Mouse (Mus musculus) liver, embryonic 15.5 days (tissue): ENCODE data around the gene Scgn. TPM values are rescaled to one million over a fixed set of nuclear protein-coding genes. Genes with fewer than 3 reads are reported as not detected.

ENCODE experiments used
- ATAC-seq: fragments of 200-750 bp; cut with Nextera tagmentation; 2 replicates; pipeline ENCODE4 v1.8.0; 2017; ENCODE audit warnings: moderate number of reproducible peaks, mild to moderate bottlenecking, moderate library complexity; ENCODE audit not compliant: insufficient read depth
- H3K27ac ChIP-seq: fragments of 300-500 bp; sonication (generic); replicated peaks from 2 replicates; pipeline ENCODE4 v1.5.1; 2015; ENCODE audit warnings: mild to moderate bottlenecking, inconsistent platforms
- H3K27me3 ChIP-seq: fragments of 300-500 bp; sonication (generic); 2 replicates; pipeline ENCODE4 v1.6.1; 2015; ENCODE audit warnings: mild to moderate bottlenecking, inconsistent platforms
- H3K36me3 ChIP-seq: fragments of 300-500 bp; sonication (generic); replicated peaks from 2 replicates; pipeline ENCODE4 v1.6.1; 2015; ENCODE audit warnings: moderate library complexity, mild to moderate bottlenecking, inconsistent platforms
- H3K4me1 ChIP-seq: fragments of 300-500 bp; sonication (generic); replicated peaks from 2 replicates; pipeline ENCODE4 v1.6.1; 2015; ENCODE audit warnings: inconsistent platforms
- H3K4me2 ChIP-seq: fragments of 300-500 bp; sonication (generic); 2 replicates; pipeline ENCODE4 v1.6.1; 2015; ENCODE audit warnings: moderate library complexity, mild to moderate bottlenecking, inconsistent platforms
- H3K4me3 ChIP-seq: fragments of 300-500 bp; sonication (generic); replicated peaks from 2 replicates; pipeline ENCODE4 v1.5.1; 2015; ENCODE audit warnings: mild to moderate bottlenecking, inconsistent platforms
- H3K9ac ChIP-seq: fragments of 300-500 bp; sonication (generic); 2 replicates; pipeline ENCODE4 v1.6.1; 2015; ENCODE audit warnings: moderate library complexity, mild to moderate bottlenecking, inconsistent platforms
- H3K9me3 ChIP-seq: fragments of 300-500 bp; sonication (generic); replicated peaks from 2 replicates; pipeline ENCODE4 v1.6.1; 2016; ENCODE audit warnings: inconsistent platforms
- WGBS: fragments of 180-500 bp; shearing (Covaris S2); methylation state at CpG from one replicate; pipeline ENCODE4 v1.1.7; 2015; ENCODE audit warnings: mixed read lengths; ENCODE audit not compliant: insufficient replicate concordance; 5-methylcytosine and 5-hydroxymethylcytosine counted together
- polyA plus RNA-seq: library from polyadenylated mRNA; unstranded; fragments of >200 nt; fragmentation: Nextera tagmentation; extraction: Ambion mirVana; gene quantifications from 2 replicates; pipeline ENCODE4 v1.2.1, GENCODE M21; 2015

The Scgn gene
- not detected in 2 replicates for polyA plus RNA-seq

DNA sequence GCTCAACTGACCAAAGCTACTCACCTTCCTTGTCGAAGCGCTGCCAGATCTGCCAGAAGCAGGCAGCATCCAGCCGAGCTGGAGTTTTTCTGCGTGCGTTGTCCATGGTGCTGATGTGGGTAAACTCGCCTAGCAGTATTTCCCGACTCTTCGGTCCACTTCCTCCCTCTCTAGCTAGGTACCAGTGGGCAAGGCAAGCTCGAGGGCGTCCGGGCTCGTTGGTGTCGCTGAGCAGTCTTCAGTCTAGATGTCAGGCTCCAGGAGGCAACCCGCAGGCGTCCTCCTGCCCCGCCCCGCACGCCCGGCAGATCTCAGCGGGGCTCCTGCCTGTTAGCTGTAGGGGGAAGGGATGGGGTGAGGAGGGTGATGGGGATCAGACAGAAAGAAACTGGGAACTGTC, at the start of gene Scgn:
Gene Scgn (minus strand): TSS at position 287 of the 400 bp plus-strand sequence.
- Histone ChIP-seq H3K36me3 (no peaks in the 10 kb centered on the region), H3K4me1 (no peaks in the 10 kb centered on the region), H3K9me3 (no peaks in the 10 kb centered on the region), H3K9ac (no peak within 1 kb of the TSS), H3K27ac (no peak within 1 kb of the TSS), H3K27me3 (peaks cover 40% of the 10 kb centered on the region), H3K4me3 (no peak within 1 kb of the TSS), H3K4me2 (no peak within 1 kb of the TSS)
- under 1% methylated on average over 20 of the region's 20 CpGs for WGBS
- ATAC-seq = no peak

DNA sequence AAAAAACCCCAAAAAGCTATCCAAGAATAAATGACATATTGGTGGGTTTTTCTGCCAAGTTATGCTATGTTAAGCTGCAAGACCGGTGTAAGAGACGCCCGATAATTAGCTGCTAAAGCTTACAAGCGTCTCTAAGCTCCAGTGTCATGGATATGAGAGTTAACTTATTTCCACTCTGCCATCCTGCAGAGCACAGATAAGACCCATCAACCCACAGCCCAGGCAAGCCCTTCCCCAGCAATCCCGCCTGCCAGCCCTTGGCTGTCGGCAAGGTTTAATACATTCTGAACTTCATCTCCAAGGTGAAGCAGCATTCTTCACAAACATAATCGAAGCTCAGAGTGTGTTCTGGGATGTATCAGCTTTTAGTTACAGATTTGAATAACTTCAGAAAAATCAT, 49.2 kb upstream of the Scgn start:
- H3K4me3 ChIP-seq = no peak overlapping the region
- WGBS = 26% methylated on average over 7 of the region's 7 CpGs
- H3K27ac ChIP-seq = no peak overlapping the region
- H3K4me1 ChIP-seq = no peaks in the 10 kb centered on the region; the same call in 1 of the 2 replicates
- no peaks in the 10 kb centered on the region for H3K36me3 ChIP-seq
- peaks cover 11% of the 10 kb centered on the region; the same call in 1 of the 2 replicates for H3K27me3 ChIP-seq
- ATAC-seq = no peak; the same call in 1 of the 2 replicates
- no peaks in the 10 kb centered on the region for H3K9me3 ChIP-seq
- no peak overlapping the region for H3K4me2 ChIP-seq
- no peak overlapping the region for H3K9ac ChIP-seq

DNA sequence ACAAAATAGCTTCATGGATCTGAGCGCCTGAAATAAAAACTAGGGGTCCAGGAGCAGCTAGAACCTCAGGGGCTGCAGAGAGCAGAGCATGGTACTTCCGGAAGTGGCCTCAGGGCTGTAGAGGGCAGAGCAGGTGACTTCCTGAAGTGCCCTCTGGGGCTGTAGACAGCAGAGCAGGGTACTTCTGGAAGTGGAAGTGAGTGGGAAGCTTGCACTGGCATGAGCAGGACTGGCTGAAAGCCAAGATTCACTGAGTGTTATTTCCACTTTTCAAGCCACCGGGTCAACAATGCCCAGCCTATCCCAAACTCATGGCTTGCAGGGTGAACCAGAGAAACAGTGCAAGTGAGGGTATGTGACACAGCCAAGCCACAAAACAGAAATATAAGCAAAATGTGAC, 46.5 kb upstream of the Scgn start:
- 47% methylated on average over 3 of the region's 3 CpGs for WGBS
- ATAC-seq = no peak
- Histone ChIP-seq H3K9me3 (no peaks in the 10 kb centered on the region), H3K27me3 (peaks cover 11% of the 10 kb centered on the region; the same call in 1 of the 2 replicates), H3K27ac (no peak overlapping the region), H3K4me3 (no peak overlapping the region), H3K9ac (no peak overlapping the region), H3K4me1 (no peaks in the 10 kb centered on the region; the same call in 1 of the 2 replicates), H3K4me2 (no peak overlapping the region), H3K36me3 (no peaks in the 10 kb centered on the region)

- Histone ChIP-seq H3K4me2 (peak overlapping the region; percentile 33), H3K9me3 (no peaks in the 10 kb centered on the region), H3K4me3 (no peak overlapping the region), H3K27ac (no peak overlapping the region), H3K27me3 (peaks cover 11% of the 10 kb centered on the region; the same call in 1 of the 2 replicates), H3K9ac (no peak overlapping the region), H3K4me1 (no peaks in the 10 kb centered on the region; the same call in 1 of the 2 replicates), H3K36me3 (no peaks in the 10 kb centered on the region)
- ATAC-seq = no peak
- WGBS = 35% methylated on average over 18 of the region's 18 CpGs
Observed at GRCm38 (mm10) chr13:24036150-24036549, 45.1 kb upstream of the Scgn start.

DNA sequence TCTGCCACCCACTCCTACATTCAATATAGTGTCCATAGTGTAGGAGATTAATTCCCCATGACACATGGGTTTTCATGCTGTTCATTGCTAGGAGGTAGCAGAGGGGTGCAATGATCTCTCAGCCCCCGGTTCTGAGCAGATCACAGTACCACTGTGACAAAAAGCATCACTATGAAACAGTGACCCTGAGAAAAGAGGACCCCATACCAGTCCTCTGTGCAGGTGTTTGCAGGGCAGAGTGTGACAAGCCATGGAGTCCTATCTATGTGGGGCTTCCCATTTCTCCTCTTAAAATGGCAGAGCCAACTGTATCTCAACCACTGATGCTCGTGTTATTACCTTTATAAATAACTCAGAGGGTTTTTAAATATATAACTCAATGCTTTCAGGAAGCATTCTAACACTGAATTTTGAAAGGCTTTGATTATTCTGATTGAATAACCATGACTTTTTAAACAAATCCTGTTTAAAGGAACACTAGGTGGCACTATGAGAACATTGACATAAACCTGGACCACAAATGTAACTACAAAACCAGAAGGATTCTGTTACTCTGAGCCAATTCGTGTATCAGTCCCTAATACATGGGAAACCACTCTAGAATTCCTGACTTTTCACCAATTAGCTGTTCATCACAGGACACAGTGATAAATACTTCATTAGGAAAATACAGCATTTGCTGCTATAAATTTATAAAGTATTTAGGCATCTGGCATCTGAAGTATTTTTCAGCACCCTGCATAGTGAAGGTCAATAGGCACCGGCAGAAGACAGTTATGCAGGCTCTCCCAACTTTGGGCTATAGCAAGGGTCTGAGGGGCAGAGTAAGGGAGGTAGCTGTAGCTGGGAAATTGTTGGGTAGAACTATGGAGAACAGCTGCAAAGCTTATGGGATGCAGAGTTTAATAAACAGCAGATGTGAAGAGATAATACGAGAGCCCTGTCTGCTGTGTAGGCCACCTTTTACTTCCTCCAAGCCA, 36.5 kb upstream of the Scgn start:
- WGBS = 40% methylated on average over 5 of the region's 5 CpGs
- no peaks in the 10 kb centered on the region for H3K27me3 ChIP-seq
- no peak overlapping the region for H3K4me3 ChIP-seq
- no peaks in the 10 kb centered on the region for H3K9me3 ChIP-seq
- H3K4me1 ChIP-seq = no peaks in the 10 kb centered on the region
- no peak overlapping the region for H3K27ac ChIP-seq
- ATAC-seq = no peak
- no peak overlapping the region for H3K4me2 ChIP-seq
- H3K36me3 ChIP-seq = no peaks in the 10 kb centered on the region
- no peak overlapping the region for H3K9ac ChIP-seq

- no peaks in the 10 kb centered on the region for H3K4me1 ChIP-seq
- H3K9me3 ChIP-seq = no peaks in the 10 kb centered on the region
- H3K9ac ChIP-seq = no peak overlapping the region
- no peak overlapping the region for H3K4me3 ChIP-seq
- 57% methylated on average over 4 of the region's 4 CpGs for WGBS
- no peak overlapping the region for H3K4me2 ChIP-seq
- ATAC-seq = no peak
- no peaks in the 10 kb centered on the region for H3K36me3 ChIP-seq
- H3K27me3 ChIP-seq = no peaks in the 10 kb centered on the region
- H3K27ac ChIP-seq = no peak overlapping the region
Observed at GRCm38 (mm10) chr13:24018515-24018914, 27.5 kb upstream of the Scgn start.

- Histone ChIP-seq H3K36me3 (no peaks in the 10 kb centered on the region), H3K27ac (no peak overlapping the region), H3K4me2 (no peak overlapping the region), H3K4me3 (no peak overlapping the region), H3K9ac (no peak overlapping the region), H3K4me1 (peaks cover 10% of the 10 kb centered on the region; the same call in 1 of the 2 replicates), H3K27me3 (no peaks in the 10 kb centered on the region), H3K9me3 (no peaks in the 10 kb centered on the region)
- 25% methylated on average over 2 of the region's 2 CpGs for WGBS
- peak; percentile 34; the same call in 1 of the 2 replicates for ATAC-seq
Observed at GRCm38 (mm10) chr13:24005528-24005927, 14.5 kb upstream of the Scgn start.

GRCm38 (mm10) chr13:24001797-24002196, 10.8 kb upstream of the Scgn start:
- Histone ChIP-seq H3K4me1 (peaks cover 10% of the 10 kb centered on the region; the same call in 1 of the 2 replicates), H3K36me3 (no peaks in the 10 kb centered on the region), H3K9me3 (no peaks in the 10 kb centered on the region), H3K27ac (no peak overlapping the region), H3K27me3 (0 out of 2 replicates have a peak, but pooled peaks cover 3% of the 10 kb centered on the region), H3K4me3 (no peak overlapping the region), H3K9ac (no peak overlapping the region), H3K4me2 (no peak overlapping the region)
- no peak for ATAC-seq
- WGBS = 29% methylated on average over 2 of the region's 2 CpGs

DNA sequence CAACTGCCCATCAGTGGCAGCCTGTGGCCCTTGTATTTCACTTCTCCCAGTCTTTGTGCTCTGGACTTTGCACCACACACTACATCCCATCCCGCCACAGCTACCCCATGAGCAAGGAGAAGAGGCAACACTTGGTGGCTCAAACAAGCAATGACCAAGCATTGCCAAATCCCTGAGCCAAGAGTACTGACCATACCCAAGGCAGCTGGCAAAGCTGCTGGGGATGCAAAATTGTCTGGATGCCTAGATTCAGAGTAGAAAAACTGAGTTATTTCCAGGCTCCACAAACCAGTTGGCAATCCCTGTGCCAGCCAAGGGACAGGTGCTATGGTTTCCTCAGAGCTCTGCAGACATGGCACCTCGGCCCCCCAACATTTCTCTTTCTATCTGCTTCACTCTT, 10.1 kb upstream of the Scgn start:
- Histone ChIP-seq H3K9ac (no peak overlapping the region), H3K4me1 (peaks cover 7% of the 10 kb centered on the region; the same call in 1 of the 2 replicates), H3K36me3 (no peaks in the 10 kb centered on the region), H3K4me3 (no peak overlapping the region), H3K27me3 (0 out of 2 replicates have a peak, but pooled peaks cover 3% of the 10 kb centered on the region), H3K9me3 (no peaks in the 10 kb centered on the region), H3K4me2 (no peak overlapping the region), H3K27ac (no peak overlapping the region)
- no peak for ATAC-seq
- 62% methylated on average over 2 of the region's 2 CpGs for WGBS

DNA sequence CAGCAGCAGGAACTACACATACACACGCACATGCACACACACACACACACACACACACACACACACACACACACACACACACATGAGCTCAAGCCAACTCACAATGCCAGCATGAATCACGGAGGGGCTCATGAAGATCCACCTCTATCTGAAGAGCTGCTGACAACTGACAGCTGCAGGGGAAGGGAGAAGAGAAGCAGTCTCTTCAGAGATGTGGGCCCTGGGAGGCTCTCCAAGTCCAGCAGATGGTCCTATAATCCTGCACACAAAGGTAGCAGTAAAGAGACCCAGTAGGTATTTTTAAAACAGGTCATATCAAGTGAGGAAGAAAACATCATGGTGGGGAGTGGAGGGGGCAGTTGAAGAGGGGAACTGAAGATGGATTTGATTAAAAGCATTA, 7.8 kb upstream of the Scgn start:
- ATAC-seq = no peak

DNA sequence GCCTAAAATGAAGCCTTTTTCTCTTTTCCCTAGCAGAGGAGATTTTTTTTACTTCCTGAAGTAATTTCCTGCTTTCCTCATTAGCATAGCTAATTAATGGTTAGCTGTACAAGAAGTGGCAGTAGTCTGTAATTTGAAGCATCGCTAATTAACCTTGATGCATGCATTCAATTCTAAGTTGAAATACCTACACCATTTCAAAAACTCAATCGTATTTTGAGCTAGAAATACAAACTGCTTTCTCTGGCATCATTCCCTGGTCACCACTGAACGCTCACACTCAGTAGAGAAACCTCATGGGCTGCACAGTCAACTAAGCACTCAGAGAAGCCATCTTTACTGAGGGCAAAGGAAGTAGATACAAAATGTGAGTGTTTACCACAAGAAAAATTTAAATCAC, 3.7 kb upstream of the Scgn start:
- no peak overlapping the region for H3K9ac ChIP-seq
- 42% methylated on average over 3 of the region's 3 CpGs for WGBS
- peaks cover 43% of the 10 kb centered on the region for H3K27me3 ChIP-seq
- no peaks in the 10 kb centered on the region for H3K9me3 ChIP-seq
- no peak overlapping the region for H3K27ac ChIP-seq
- H3K4me2 ChIP-seq = no peak overlapping the region
- H3K4me1 ChIP-seq = no peaks in the 10 kb centered on the region
- H3K36me3 ChIP-seq = no peaks in the 10 kb centered on the region
- H3K4me3 ChIP-seq = no peak overlapping the region
- ATAC-seq = no peak

More for the DNA sequence above, 7.8 kb upstream of the Scgn start:
- Histone ChIP-seq H3K27me3 (peaks cover 13% of the 10 kb centered on the region), H3K4me2 (no peak overlapping the region), H3K4me1 (no peaks in the 10 kb centered on the region), H3K36me3 (no peaks in the 10 kb centered on the region), H3K9me3 (no peaks in the 10 kb centered on the region), H3K4me3 (no peak overlapping the region), H3K27ac (no peak overlapping the region), H3K9ac (no peak overlapping the region)
- 42% methylated on average over 2 of the region's 2 CpGs for WGBS
